ENCODE assay signal across 10 mouse cellular contexts in the genomic region with DNA sequence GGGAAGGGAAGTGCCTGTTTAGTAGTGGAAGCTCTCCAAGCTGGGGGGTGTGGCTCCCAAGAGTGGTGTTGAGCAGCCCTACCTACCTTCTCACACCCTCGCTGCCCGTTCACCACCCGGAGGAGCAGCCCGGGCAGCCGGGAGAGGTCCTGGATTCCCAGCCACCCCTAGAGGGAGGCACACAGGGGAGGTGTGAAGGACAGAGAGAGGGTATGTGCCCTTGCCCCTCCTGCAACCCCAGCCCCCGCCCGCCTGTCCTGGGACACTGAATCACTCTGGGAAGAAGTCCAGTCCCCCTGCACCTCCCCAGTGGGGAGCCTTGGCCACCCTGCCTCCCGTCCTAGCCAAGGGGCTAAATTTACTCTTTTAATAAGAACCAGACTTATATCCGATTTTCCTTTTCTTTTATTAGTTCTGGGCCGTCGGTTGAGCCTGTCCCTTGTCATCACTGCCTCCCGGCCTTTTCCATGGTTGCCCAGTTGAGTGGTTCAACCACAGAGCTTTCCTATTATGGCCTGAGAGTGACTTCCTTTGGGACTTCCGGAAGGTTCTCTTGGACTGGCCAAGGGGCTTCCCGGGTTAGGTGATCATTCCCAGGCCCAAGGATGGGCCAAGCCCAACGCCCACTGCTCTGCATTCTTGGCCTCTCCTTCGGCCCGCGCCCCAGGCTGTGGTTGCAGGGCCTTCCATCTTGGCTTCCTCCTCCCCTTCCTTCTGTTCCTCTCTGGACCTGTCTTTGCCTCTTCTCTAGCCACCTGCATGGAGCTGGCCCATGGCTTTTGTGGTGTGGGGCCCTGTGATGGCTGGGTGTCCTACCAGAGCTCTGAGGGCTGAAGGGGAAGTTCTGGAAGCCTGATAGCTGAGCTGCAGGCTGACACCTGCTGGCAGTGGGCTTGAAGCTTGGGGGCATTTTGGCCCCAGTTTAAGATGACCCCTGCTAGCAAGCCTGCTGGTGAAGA. TPM values are rescaled to one million over a fixed set of nuclear protein-coding genes. Genes with fewer than 3 reads are reported as not detected.
A peak's percentile ranks its signal among the peaks of the same experiment; 100 is the strongest.
DNase-seq lines count a peak whose midpoint lies in the region; ATAC-seq and TF ChIP-seq lines count a peak whose summit lies in the region.
"Had no signal": no experiment of that assay in that cellular context is flagged by ENCODE, and none has a peak within 500 bp of the region (broad histone marks: within the 10 kb centered on the region; RNA-seq: fewer than 3 reads in every experiment).

No protein-coding gene starts in this region.

- no peak for TF ChIP-seq EP300 in heart, postnatal 0 days (IDR thresholded peaks at IDR 0.05; ENCODE audit: low read depth)

- H3K4me3 ChIP-seq in midbrain, embryonic 10.5 days: peak overlapping the region; percentile 23; the same call in 1 of the 2 replicates
- H3K4me3 ChIP-seq in midbrain, embryonic 14.5 days (replicated peaks; ENCODE audit: low read depth, low read length): no peak overlapping the region
- no peak overlapping the region for H3K4me3 ChIP-seq in embryonic facial prominence, embryonic 12.5 days
- no peak overlapping the region for H3K4me3 ChIP-seq in heart, postnatal 0 days (ENCODE audit: low read depth, low read length)
- H3K4me3 ChIP-seq in midbrain, embryonic 13.5 days (replicated peaks): no peak overlapping the region

- H3K4me2 ChIP-seq in midbrain, embryonic 14.5 days (ENCODE audit: low read length): no peak overlapping the region
- 0 out of 2 replicates have a peak overlapping the region, but pooled peaks have one; percentile 16 for H3K4me2 ChIP-seq in embryonic facial prominence, embryonic 12.5 days (replicated peaks)
- no peak overlapping the region for H3K4me2 ChIP-seq in heart, postnatal 0 days (ENCODE audit: low read depth, low read length)
- H3K4me2 ChIP-seq in midbrain, embryonic 13.5 days (replicated peaks): no peak overlapping the region

- no peak overlapping the region for H3K9ac ChIP-seq in midbrain, embryonic 14.5 days (replicated peaks; ENCODE audit: low read length)
- H3K9ac ChIP-seq in embryonic facial prominence, embryonic 12.5 days: 0 out of 2 replicates have a peak overlapping the region, but pooled peaks have one; percentile 27
- no peak overlapping the region; the same call in 1 of the 2 replicates for H3K9ac ChIP-seq in heart, postnatal 0 days (replicated peaks; ENCODE audit: low read depth, low read length)
- no peak overlapping the region for H3K9ac ChIP-seq in midbrain, embryonic 13.5 days (replicated peaks)

- H3K27ac ChIP-seq in midbrain, embryonic 10.5 days (replicated peaks): peak overlapping the region; percentile 69
- no peak overlapping the region for H3K27ac ChIP-seq in midbrain, embryonic 14.5 days (replicated peaks; ENCODE audit: low read depth, low read length)
- H3K27ac ChIP-seq in embryonic facial prominence, embryonic 12.5 days: peak overlapping the region; percentile 69
- peak overlapping the region; percentile 18 for H3K27ac ChIP-seq in heart, postnatal 0 days (ENCODE audit: low read depth)
- peak overlapping the region; percentile 44 for H3K27ac ChIP-seq in midbrain, embryonic 13.5 days

- H3K4me1 ChIP-seq in midbrain, embryonic 10.5 days: peaks cover 99% of the 10 kb centered on the region
- peaks cover 49% of the 10 kb centered on the region for H3K4me1 ChIP-seq in midbrain, embryonic 14.5 days (ENCODE audit: control insufficient read depth, insufficient read depth, low read length)
- peaks cover 92% of the 10 kb centered on the region for H3K4me1 ChIP-seq in embryonic facial prominence, embryonic 12.5 days
- H3K4me1 ChIP-seq in heart, postnatal 0 days (ENCODE audit: control insufficient read depth, insufficient read depth): peaks cover 75% of the 10 kb centered on the region
- peaks cover 92% of the 10 kb centered on the region for H3K4me1 ChIP-seq in midbrain, embryonic 13.5 days (replicated peaks)

- peaks cover 55% of the 10 kb centered on the region for H3K36me3 ChIP-seq in midbrain, embryonic 10.5 days
- peaks cover 10% of the 10 kb centered on the region; the same call in 1 of the 2 replicates for H3K36me3 ChIP-seq in midbrain, embryonic 14.5 days (ENCODE audit: control insufficient read depth, insufficient read depth, low read length)
- no peaks in the 10 kb centered on the region for H3K36me3 ChIP-seq in embryonic facial prominence, embryonic 12.5 days
- no peaks in the 10 kb centered on the region for H3K36me3 ChIP-seq in heart, postnatal 0 days (replicated peaks; ENCODE audit: control insufficient read depth, insufficient read depth, low read length)
- no peaks in the 10 kb centered on the region; the same call in 1 of the 2 replicates for H3K36me3 ChIP-seq in midbrain, embryonic 13.5 days

- 84% methylated on average over 18 of the region's 18 CpGs for WGBS in midbrain, embryonic 10.5 days
- 83% methylated on average over 18 of the region's 18 CpGs for WGBS in midbrain, embryonic 14.5 days
- 57% methylated on average over 18 of the region's 18 CpGs for WGBS in embryonic facial prominence, embryonic 12.5 days
- WGBS in heart, postnatal 0 days: 50% methylated on average over 18 of the region's 18 CpGs
- 85% methylated on average over 18 of the region's 18 CpGs for WGBS in midbrain, embryonic 13.5 days

- intact Hi-C loops in left cerebral cortex, postnatal 4 days (cut with DNase I): no loop called here

- DNase-seq in midbrain, embryonic 10.5 days (ENCODE audit: low spot score): no peak
- no peak for DNase-seq in midbrain, embryonic 14.5 days
- no peak for DNase-seq in heart, postnatal 0 days (ENCODE audit: low spot score)
- no peak for DNase-seq in adrenal gland, postnatal 4 days (ENCODE audit: low spot score in 2 of 2)
- DNase-seq in cerebellum, postnatal 36 days: no peak
- DNase-seq in left cerebral cortex, postnatal 4 days: no peak
- DNase-seq: adrenal gland, postnatal 36 days; layer of hippocampus, adult 9-11 months had no signal

- H3K9me3 ChIP-seq in midbrain, embryonic 10.5 days (replicated peaks): no peaks in the 10 kb centered on the region
- no peaks in the 10 kb centered on the region for H3K9me3 ChIP-seq in midbrain, embryonic 14.5 days (ENCODE audit: control insufficient read depth, low read length)
- H3K9me3 ChIP-seq in embryonic facial prominence, embryonic 12.5 days: no peaks in the 10 kb centered on the region
- H3K9me3 ChIP-seq in heart, postnatal 0 days (replicated peaks; ENCODE audit: control insufficient read depth, low read length): no peaks in the 10 kb centered on the region
- no peaks in the 10 kb centered on the region for H3K9me3 ChIP-seq in midbrain, embryonic 13.5 days

- 0 out of 2 replicates have a peak, but pooled peaks have one; percentile 3 for TF ChIP-seq CTCF in heart, postnatal 0 days (IDR thresholded peaks at IDR 0.05; ENCODE audit: low read depth)

- no peak for ATAC-seq in midbrain, embryonic 14.5 days (ENCODE audit: low FRiP score, low TSS enrichment)
- ATAC-seq in embryonic facial prominence, embryonic 12.5 days (ENCODE audit: insufficient number of reproducible peaks, insufficient read depth, low FRiP score, low TSS enrichment): no peak
- no peak for ATAC-seq in heart, postnatal 0 days (ENCODE audit: insufficient read depth, low read depth)
- no peak for ATAC-seq in midbrain, embryonic 13.5 days

- no peaks in the 10 kb centered on the region for H3K27me3 ChIP-seq in midbrain, embryonic 10.5 days (ENCODE audit: low read depth, poor library complexity, severe bottlenecking)
- H3K27me3 ChIP-seq in midbrain, embryonic 14.5 days (ENCODE audit: control insufficient read depth, insufficient read depth, low read length): no peaks in the 10 kb centered on the region
- H3K27me3 ChIP-seq in embryonic facial prominence, embryonic 12.5 days: no peaks in the 10 kb centered on the region
- no peaks in the 10 kb centered on the region for H3K27me3 ChIP-seq in heart, postnatal 0 days (ENCODE audit: control insufficient read depth, insufficient read depth, low read length)
- no peaks in the 10 kb centered on the region for H3K27me3 ChIP-seq in midbrain, embryonic 13.5 days

RNA-seq across cellular contexts. Expression of a gene that starts 18.5 kb away (rescaled TPM):
- polyA plus RNA-seq in midbrain, embryonic 10.5 days (2016; fragmentation: Nextera tagmentation; extraction: Ambion mirVana): 14.3 and 16.6 TPM in 2 replicates
- polyA plus RNA-seq in midbrain, embryonic 14.5 days (2014; fragmentation: Nextera tagmentation; extraction: Ambion mirVana): 20.0 and 25.9 TPM in 2 replicates
- 16.8 and 18.8 TPM in 2 replicates for polyA plus RNA-seq in embryonic facial prominence, embryonic 12.5 days (2016; fragmentation: Nextera tagmentation; extraction: Ambion mirVana)
- total RNA-seq in heart, postnatal 0 days (2014; rRNA removed; ENCODE audit: low replicate concordance): 12.2 and 13.1 TPM in 2 replicates
- polyA plus RNA-seq in heart, postnatal 0 days (2015; fragmentation: Nextera tagmentation; extraction: Ambion mirVana): 2.8 and 3.5 TPM in 2 replicates
- 17.4 and 19.5 TPM in 2 replicates for polyA plus RNA-seq in midbrain, embryonic 13.5 days (2015; fragmentation: Nextera tagmentation; extraction: Ambion mirVana)
- total RNA-seq in adrenal gland, postnatal 4 days (2021): 10 to 100 TPM; 25.3 to 26.7 TPM
- 10 to 100 TPM; 36.5 to 39.5 TPM for total RNA-seq in left cerebral cortex, postnatal 4 days (2021)
